Mouse (Mus musculus) right cerebral cortex, adult 2 months (tissue): ENCODE results near the gene Sgsm2.

Source experiments
- DNase-seq, 2 experiments: peaks; one replicate each; pipeline ENCODE4 v3.0.0; 2021 to 2022; ENCODE audit warnings: low spot score in 2 of 2

Gene Sgsm2

GRCm38 (mm10) chr11:74881979-74882378 lies 14.9 kb downstream of the Sgsm2 start:
- peak; percentile 67 to 70 for DNase-seq

GRCm38 (mm10) chr11:74880999-74881398 lies 15.9 kb downstream of the Sgsm2 start:
- no peak for DNase-seq

- peak; percentile 73 for DNase-seq
Observed at GRCm38 (mm10) chr11:74876801-74877200, 20.1 kb downstream of the Sgsm2 start.

- peak; percentile 50 to 59 for DNase-seq
Observed at GRCm38 (mm10) chr11:74874630-74875029, 22.2 kb downstream of the Sgsm2 start.

GRCm38 (mm10) chr11:74870991-74871622 lies 25.8 kb downstream of the Sgsm2 start:
- peak; percentile 75 to 77 for DNase-seq

- no peak for DNase-seq
Observed at GRCm38 (mm10) chr11:74870544-74870943, 26.3 kb downstream of the Sgsm2 start.

- DNase-seq: no peak
Observed at GRCm38 (mm10) chr11:74869603-74870002, 27.3 kb downstream of the Sgsm2 start.

- DNase-seq: no peak
Observed at GRCm38 (mm10) chr11:74868046-74868760, 28.7 kb downstream of the Sgsm2 start.

- DNase-seq: no peak
Observed at GRCm38 (mm10) chr11:74867181-74867580, 29.7 kb downstream of the Sgsm2 start.

- peak in 1 of 2 experiments; percentile 37 for DNase-seq
Observed at GRCm38 (mm10) chr11:74866640-74867039, 30.2 kb downstream of the Sgsm2 start.

GRCm38 (mm10) chr11:74865252-74865651 lies 31.6 kb downstream of the Sgsm2 start:
- DNase-seq: no peak

- no peak for DNase-seq
Observed at GRCm38 (mm10) chr11:74864421-74864820, 32.4 kb downstream of the Sgsm2 start.

- no peak for DNase-seq
Observed at GRCm38 (mm10) chr11:74863471-74863870, 33.4 kb downstream of the Sgsm2 start.

- DNase-seq: no peak
Observed at GRCm38 (mm10) chr11:74862129-74862528, 34.7 kb downstream of the Sgsm2 start.

GRCm38 (mm10) chr11:74857756-74858155 lies 39.1 kb downstream of the Sgsm2 start:
- no peak for DNase-seq

GRCm38 (mm10) chr11:74850998-74851661 lies 45.7 kb downstream of the Sgsm2 start:
- DNase-seq: no peak

GRCm38 (mm10) chr11:74847919-74848521 lies 48.8 kb downstream of the Sgsm2 start:
- DNase-seq: peak; percentile 80 to 85

GRCm38 (mm10) chr11:74845784-74846183 lies 51.1 kb downstream of the Sgsm2 start:
- DNase-seq: no peak

- DNase-seq: no peak
Observed at GRCm38 (mm10) chr11:74843761-74844160, 53.1 kb downstream of the Sgsm2 start.

- DNase-seq: no peak
Observed at GRCm38 (mm10) chr11:74843435-74843714, 53.5 kb downstream of the Sgsm2 start.

- no peak for DNase-seq
Observed at GRCm38 (mm10) chr11:74842656-74843434, 54.0 kb downstream of the Sgsm2 start.

GRCm38 (mm10) chr11:74842045-74842444 lies 54.8 kb downstream of the Sgsm2 start:
- peak in 1 of 2 experiments; percentile 36 for DNase-seq
